Mouse (Mus musculus) layer of hippocampus, adult 11-12 months (tissue): ENCODE data around the gene Cep97.
"Not testable (repeated sequence)": the region's sequence is repeated elsewhere in the genome, so short reads cannot be mapped to it uniquely, and the experiment has no call there.

ENCODE experiments used
- DNase-seq: peaks from one replicate; pipeline ENCODE4 v3.0.0; 2022; ENCODE audit warnings: low spot score

The Cep97 gene

DNA sequence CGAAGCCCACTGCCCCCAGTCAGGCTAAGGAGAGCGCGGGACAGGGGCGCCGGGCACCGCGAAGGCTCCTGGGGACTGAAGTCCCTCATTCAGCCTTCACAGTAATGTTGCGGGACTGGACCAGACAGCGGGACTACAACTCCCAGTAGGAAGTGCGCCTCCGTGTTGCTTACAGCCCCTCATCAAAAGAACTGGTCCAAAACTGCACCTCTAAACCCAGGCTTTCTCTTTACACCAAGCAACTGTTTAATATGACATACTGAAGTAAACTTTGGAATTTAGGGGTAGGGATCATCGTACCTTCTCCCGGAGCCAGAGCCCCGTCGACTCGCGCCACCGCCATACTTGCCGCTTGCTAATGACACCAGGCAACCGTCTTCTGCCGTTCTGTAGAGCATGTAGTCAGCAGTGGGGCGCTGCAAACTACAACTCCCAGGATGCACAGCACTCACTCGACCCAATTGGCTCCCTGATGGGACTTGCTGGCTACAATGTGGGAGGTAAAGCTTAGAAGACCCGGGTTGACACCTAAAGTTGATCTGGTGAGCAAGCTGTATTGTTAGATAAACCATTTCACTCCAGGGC lies at the start of gene Cep97:
Gene Cep97, minus strand, starts transcription at position 403 of the 585 bp plus-strand sequence.
- DNase-seq: peak; percentile 95

DNA sequence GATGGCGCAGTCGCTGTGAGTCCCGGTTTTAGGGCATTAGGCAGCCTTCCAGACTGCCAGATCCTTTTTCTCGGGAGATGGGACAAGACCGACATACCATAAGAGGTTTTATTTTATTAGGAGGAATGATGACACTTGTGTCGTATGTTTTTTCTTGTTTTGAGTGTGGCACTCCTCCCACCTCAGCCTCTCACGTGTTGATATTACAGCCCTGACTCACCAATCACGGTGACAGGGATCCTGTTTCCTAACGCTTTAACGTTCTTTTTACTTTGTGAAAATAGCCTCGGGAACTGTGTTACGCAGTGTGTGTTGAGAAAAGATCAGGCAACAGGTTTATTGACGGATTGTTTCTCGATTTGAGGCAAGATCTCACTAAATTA lies 40.2 kb upstream of the Cep97 start:
- DNase-seq: peak; percentile 47

DNA sequence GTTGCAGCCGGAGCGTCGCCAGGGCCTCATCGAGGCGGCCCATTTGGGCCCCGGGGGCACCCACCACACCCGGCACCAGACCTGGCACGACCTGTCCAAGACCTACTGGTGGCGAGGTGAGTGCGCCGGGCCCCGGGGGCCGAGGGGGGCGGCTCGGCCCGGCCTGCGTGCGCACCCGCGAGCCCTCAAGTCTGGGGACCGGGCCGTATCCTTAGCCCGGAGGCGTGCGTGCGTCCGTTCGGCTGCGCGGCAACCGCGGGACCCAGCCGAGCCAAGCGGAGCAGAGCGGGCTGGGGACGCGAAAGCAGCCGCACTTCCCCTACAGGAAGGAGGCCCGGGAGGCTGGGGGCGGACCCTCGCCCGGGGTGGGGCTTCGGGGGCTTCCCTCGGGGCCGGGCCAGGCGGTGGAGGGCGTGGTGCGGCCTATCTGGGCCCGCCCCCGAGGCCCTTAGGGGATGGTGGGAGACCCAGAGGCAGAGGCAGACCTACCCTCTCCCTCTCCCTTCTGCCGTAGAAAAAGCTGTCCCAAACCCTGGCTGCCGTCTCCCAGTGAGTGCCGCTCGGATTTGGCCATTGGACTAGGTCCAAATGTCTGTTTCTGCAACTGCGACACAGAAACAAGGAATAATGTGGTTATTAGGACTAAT lies 39.7 kb upstream of the Cep97 start:
- DNase-seq: peak; percentile 88

DNA sequence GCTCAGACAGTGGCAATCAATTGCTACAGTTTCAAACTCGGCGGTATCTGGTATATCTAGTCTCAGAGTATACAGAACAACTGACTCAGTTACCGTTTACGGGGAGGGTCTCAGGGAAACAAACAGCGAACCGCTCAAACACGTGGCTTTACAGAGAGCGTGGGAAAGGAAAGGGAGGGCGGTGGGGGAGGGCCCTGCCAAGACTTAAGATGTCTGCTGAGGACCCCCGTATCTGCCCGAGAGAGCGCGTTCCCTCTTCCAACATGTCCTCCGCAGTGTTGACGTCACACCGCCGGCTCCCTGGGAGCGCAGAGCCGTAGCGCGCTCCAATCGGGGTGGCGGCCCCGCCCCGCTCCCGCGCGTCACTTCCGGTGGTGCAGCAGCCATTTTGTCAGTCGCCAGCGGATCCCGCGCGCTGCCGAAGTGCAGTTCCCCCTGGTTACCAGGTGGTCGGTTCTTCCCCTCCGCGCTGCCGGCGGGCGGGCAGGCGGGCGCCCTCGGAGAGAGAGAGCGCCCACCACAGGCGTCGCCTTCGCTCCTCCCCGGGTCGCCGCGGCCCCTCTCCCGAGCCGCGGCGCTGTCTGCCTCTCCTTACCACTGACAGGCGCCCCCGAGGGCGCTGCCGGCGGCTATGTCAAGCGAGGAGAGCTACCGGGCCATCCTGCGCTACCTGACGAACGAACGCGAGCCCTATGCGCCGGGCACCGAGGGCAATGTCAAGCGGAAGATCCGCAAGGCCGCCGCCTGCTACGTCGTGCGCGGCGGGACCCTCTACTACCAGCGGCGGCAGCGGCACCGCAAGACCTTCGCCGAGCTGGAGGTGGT lies 39.0 kb upstream of the Cep97 start, which contains the start of gene Zbtb11:
Gene Zbtb11, plus strand, starts transcription at position 453 of the 825 bp plus-strand sequence.
- peak; percentile 99 for DNase-seq

DNA sequence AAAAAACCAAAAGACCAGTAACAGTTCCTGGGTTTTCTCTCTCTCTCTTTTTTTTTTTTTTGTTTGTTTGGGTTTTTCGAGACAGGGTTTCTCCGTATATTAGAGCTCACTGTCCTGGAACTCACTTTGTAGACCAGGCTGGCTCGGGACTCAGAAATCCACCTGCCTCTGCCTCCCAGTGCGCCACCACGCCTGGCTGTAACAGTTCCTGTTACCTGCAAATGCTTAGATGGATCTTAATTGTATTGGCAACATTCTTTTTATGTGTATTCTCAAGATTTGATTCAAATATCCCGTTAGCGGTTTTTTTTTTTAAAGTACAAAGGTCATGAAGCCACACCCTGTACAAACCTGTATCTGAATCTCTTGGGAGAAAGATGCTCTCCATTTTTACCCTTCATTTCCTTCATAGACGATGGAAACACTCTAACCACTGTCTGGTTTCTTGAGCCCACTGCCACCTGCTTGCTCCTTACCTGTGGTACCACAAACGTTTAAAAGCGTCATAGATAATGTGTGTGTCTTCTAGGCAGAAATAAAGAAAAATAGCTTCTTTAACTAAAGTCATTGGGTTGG lies 38.1 kb upstream of the Cep97 start:
- DNase-seq: no peak

DNA sequence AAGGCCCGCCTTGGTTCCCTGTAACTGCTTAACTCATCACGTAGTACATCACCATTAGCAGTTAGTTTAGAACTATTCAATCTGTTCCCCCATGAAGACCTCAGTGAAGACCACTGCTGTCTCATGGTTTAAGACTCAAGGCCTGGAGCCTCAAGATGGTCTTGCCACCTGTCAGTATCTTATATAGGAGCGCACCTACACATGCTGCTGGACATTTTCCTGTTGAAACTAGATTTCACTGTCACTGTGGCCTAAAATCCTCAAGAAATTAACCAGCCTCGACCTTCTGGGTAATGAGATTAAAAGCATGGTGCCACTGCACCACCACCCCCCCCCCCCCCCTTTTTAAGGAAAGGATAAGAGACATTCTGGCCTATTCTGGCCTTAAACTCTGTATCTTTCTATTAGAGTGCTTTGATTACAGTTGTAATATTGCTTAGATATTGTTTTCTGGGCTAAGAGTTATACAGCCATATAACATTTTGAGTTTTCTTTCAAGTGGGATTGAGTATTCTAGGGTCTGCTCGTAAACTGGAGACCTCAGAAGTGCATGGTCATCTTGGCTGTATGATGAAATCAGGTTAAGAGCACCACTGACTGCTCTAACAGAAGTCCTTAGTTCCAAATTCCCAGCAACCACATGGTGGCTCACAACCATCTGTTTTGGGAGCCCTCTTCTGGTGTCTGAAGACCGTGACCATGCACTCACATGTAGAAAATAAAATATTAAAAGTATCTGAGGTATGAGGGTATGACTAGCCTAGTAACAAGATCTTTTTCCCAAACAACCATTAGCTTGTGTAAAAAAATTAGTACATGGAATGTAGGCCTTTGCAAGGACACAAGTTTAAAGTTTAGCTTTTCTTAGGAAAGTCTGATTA lies 37.3 kb upstream of the Cep97 start:
- no peak for DNase-seq

DNA sequence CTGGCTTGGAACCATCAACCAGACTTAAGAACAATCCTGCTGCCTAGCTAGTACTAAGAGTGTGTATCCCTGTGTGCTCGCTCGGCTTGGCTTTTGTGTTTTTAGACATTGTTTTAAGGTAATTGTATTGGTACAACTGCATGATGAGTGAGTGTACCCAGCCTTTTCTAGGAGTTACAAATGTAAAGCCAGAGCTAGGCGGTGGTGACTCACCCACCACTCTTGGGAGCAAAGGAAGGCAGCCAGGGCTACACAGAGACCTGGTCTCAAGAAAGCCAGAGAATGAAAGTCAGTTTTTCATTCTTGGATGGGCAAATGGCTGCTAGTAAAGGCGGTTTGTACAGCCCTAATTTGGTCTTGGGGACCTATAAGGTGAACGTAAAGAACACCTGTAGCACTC lies 35.8 kb upstream of the Cep97 start:
- no peak for DNase-seq

DNA sequence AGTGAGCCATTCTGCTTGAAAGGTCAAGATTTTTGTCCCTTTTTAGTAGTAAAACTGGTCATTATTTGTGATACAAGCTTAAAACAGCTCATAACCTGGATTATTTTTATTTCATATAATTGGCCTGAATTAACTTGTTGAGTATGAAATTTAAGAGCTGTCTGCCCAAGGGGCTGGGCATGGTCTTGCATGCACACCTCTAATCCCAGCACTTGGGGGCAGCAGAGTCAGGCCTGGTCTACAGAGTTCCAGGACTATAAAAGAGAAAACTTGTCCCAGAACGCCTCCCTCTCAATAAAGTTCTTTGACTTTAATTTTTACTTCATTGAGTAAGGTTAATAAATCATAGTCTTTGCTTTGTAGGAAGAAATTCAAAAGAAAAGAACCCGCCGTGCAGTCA lies 34.5 kb upstream of the Cep97 start:
- DNase-seq: no peak

DNA sequence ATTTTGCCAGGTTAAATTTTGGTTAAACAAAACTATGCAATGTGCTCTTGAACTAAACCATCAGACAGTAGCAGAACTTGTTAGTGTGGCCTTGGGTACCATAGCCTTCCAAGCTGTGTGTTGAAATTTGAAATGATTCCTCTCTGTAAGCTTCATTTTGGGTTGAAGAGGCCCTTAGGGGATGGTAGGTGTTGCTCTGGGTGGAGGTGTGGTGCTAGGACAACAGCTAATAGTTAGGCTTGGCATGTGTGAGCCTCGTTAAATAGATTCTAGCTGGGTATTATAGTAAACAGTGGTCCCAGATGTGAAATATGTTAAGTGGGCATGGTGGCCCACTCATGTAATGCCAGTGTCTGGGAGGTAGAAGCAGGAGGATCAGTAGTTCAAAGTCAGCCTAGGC lies 32.6 kb upstream of the Cep97 start:
- DNase-seq: no peak

DNA sequence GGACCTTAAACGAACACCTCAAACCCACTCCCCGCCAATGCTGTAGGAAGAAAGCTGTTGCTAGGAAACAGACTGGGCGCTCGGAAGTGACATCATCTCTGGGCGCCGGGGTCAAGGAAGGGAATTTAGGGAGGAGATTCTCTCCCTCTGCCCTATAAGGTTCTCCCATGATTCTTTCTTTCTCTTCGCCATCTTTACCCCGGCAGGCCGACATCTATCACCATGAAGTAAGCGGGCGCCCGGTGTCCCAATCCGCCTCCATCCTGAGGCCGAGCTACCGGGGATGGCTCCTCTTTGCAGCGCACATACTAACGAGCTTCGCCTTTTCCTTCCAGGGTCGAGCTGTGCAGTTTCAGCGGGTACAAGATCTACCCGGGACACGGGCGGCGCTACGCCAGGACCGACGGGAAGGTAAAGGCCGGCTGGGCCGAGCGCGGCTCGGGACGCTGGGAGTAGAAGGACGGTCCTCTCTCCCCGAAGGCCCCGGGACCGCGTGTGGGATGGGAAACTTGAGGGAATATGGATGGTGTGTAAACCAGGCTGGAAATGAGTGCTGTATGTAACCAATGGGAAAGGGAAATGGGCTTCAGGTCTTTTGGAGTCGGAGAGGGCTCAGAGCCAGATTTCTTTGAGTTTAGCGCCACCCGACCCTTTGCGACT lies 31.7 kb upstream of the Cep97 start, which contains the start of gene Rpl24:
Gene Rpl24, plus strand, starts transcription at position 64 of the 660 bp plus-strand sequence.
- peak; percentile 96 for DNase-seq

DNA sequence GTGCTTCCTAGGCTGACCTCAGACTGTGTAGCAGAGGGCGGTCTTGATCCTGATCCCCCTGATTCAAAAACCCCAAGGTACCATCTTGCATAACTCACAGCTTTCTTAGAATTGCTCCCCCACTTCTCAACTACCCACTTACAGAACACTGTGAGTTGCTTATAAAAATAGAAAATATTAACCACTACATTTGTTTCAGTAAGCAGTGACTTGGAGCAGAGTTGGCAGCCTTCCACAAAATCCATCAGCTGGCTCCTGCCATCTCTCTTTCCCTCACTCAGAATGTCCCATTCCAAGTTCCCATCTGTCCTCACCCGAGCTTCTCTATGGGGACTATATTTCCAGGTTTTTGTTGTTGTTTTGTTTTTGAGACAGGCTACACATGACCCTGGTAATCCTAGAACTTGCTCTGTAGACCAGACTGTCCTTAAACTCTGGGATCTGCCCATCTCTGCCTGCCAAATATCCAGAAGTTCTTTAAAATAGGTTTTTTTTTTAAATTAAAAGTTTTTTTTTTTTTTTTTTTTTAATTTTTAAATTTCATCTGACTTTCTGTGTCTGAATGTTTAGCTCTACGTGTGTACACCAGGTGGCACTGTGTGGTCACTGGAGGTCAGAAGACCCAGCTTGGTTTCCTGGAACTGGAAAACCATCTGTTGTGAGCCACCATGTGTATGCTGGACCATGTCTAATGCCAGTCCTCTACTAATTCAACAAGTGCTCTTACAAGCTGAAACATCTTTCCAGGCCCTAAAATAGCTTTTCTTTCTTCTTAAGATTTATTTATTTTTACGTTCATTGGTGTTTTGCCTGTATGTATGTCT lies 29.7 kb upstream of the Cep97 start:
- peak; percentile 65 for DNase-seq

DNA sequence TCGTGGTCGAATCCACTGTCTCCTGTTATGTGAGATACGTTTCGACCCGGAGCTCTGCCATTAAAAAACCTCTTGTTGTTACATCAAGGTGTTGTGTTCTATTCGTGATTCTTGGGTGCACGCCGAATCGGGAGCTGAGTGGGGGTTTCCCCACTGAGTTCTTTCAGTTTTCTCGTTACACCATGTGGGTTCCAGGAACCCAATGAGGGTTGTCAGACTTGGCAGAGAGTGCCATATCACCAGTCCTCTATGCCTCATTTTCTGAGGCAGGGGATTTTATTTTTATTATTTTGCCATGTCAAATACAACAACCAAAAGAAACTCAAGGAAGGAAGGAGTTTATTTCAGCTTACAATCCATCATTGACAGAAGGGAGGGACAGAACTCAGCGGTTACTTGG lies 28.4 kb upstream of the Cep97 start:
- not testable (repeated sequence) for DNase-seq

DNA sequence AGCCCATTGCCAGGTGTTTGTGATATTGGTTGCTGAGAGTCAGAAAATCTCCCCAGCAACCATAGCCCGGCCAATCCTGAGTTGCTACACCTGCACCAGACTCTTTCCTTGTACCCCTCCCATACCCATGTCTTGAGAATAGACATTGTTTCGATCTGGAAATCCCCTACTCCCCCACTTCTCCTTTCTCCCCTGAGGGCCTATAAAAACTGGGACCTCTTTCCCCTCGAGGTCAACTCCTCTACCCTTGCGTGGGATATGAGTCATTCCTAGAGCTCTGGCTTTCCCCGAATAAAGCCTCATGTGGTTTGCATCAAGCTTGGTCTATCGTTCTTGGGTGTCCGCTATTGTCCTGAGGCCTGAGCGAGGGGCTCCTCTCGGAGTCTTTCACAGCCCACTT lies 19.5 kb upstream of the Cep97 start:
- not testable (repeated sequence) for DNase-seq

DNA sequence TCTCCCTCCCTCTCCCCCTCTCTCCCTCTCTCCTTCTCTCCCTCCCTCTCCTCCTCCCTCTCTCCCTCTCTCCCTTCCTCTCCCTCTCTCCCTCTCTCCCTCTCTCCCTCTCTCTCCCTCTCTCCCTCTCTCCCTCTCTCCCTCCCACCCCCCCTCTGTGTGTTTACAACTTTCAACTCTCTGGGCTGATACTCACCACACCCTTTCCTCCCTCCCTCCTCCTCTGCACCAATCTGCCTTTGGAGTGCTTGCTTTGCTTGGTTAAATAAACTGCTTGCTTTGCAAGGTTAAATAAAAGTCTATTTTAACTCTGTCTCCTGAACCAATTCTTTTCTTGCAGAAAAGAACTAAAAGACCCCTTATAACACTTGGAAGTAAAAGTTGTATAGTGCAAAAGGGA lies 18.1 kb upstream of the Cep97 start:
- DNase-seq: no peak

DNA sequence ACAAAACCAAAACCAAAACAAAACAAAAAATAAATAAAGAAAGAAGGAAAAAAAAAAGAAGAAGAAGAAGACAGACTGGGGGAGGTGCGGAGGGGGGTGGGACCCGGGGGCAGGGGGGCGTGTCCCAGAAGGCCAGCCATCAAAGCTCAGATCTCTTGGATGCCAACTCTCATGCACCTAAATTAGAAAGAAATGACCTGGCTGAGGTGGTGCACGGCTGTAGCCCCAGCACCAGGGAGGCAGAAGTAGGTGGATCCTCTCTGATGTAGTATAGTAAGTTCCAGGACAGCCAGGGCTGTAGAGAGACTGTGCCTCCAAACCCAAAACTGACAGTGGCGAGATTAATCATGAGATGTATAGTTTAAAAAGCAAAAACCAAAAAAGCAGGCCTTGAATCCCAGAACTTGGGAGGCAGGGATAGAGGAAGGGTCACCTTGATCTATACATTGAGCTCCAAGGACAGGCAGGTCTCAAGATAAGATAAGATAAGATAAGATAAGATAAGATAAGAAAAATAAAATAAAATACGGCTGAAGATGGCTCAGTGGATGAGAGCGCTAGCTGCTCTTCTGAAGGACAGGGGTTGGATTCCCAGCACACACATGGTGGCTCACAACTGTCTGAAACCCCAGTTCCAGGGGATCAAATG lies 17.1 kb upstream of the Cep97 start:
- no peak for DNase-seq

DNA sequence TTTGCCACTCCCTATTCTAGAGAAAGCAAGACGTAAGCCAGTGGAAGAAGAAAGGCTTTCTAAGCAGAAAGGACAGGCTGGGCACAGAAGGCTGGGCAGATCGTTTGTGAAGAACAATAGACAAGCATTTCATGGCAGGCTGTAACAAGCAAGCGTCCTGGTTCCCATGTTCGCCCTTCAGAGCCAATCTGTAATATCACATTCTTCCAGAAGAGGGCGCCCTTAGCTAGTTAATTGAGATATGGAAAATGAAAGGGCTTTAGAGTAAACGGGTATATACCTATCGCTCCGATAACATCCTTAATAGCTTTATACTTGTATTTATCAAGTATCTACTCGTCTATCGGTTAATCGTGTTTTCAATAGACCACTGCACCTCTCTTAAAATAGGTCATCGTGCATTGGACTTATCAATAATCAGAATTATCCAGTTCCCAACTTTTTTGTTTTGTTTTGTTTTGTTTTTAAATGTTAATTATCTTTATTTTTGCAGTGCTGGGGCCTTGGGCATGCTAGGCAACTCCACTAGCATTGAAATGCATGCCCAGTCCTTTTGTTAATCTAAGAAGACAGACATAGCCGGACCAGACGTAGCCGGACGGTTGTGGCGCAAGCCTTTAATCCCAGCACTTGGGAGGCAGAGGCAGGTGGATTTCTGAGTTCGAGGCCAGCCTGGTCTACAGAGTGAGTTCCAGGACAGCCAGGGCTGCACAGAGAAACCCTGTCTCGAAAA lies 16.5 kb upstream of the Cep97 start:
- DNase-seq: peak; percentile 89

DNA sequence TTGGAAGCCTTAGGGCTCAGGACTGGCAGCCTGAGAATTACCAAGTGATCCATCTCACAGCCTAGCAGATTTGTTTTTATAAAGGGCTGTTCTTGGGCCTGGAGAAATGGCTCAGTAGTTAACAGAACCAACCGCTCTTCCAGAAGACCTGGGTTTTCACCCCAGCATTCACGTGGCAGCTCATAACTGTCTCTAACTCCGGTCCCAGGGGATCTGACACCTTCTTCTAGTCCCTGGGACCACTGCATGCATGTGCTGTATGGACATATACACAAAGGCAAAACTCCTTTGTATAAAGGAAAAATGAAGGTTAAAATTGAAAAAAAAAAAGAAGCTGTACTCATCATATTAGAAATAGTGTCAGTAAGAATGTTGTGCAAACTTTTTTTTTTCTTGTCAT lies 15.8 kb upstream of the Cep97 start:
- no peak for DNase-seq

DNA sequence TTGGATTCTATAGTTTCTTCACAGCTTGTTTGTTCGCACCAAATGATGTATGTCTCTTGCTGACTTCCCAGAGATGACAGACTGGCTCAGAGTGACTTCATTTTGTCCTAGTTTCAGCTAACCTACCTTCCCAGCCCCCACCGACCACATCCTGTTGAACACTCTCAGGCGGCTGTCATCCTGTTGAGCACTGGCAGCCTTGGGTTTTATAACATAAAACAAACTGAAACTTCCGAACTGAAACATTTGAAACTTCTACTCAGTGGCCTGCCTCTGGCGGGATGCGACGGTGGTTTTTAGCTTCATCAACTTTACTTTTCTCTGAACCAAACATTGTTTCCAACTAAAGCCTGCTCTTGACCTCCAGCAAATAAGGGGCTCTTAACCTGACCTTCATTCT lies 14.3 kb upstream of the Cep97 start:
- no peak for DNase-seq

DNA sequence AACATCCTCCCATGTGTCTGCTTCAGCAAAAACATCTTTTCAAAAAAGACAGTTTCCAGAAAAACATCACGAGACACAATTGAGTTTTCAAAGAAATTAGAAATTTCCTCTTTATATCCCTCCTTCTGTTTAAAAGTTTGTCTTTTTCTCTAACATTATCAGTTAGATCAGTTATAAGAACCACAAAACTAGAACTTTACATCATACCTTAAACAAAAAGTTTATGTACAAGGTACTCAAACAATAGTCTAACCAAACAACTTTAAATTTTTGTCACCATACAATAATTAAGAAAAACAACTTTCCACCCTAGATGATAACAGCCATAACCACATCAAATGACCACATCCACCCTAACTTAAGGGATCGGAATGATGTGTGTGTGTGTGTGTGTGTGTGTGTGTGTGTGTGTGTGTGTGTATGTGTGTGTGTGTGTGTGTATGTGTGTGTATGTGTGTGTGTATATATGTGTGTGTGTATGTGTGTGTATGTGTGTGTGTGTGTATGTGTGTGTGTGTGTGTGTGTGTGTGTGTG lies 13.3 kb upstream of the Cep97 start:
- not testable (repeated sequence) for DNase-seq
